Mouse (Mus musculus): ENCODE results near the gene Klhdc1. TPM values are rescaled to one million over a fixed set of nuclear protein-coding genes. Genes with fewer than 3 reads are reported as not detected.

Klhdc1 gene
- polyA plus RNA-seq, 1 experiment from 2014 or later: 20.2 TPM

- H3K4me2 ChIP-seq (replicated peaks; ENCODE audit: low read depth): peak overlapping the region; percentile 88
- H3K4me3 ChIP-seq (ENCODE audit: low read depth, low read length): peak overlapping the region; percentile 79
- H3K27me3 ChIP-seq (ENCODE audit: control insufficient read depth, insufficient read depth, low read length): no peaks in the 10 kb centered on the region
- no peaks in the 10 kb centered on the region for H3K9me3 ChIP-seq (ENCODE audit: control insufficient read depth, low read length)
- 0 out of 2 replicates have a peak, but pooled peaks have one; percentile 20 for ATAC-seq (ENCODE audit: low FRiP score, low TSS enrichment)
- TF ChIP-seq CTCF (IDR thresholded peaks at IDR 0.05; ENCODE audit: low read depth): no peak
- H3K9ac ChIP-seq (ENCODE audit: low read length): peak overlapping the region; percentile 87
- DNase-seq (ENCODE audit: low spot score): no peak
- peak overlapping the region; percentile 84 for H3K27ac ChIP-seq (replicated peaks)
- H3K4me1 ChIP-seq (replicated peaks; ENCODE audit: control insufficient read depth, insufficient read depth): no peaks in the 10 kb centered on the region
- no peaks in the 10 kb centered on the region for H3K36me3 ChIP-seq (ENCODE audit: control insufficient read depth, insufficient read depth, low read length)
- 0% methylated on average over 3 of the region's 3 CpGs for WGBS
These were observed 412 bp downstream of the Klhdc1 start for GRCm38 (mm10) chr12:69241405-69241770.

- DNase-seq (ENCODE audit: low spot score) (peak; percentile 75), ATAC-seq (ENCODE audit: low FRiP score, low TSS enrichment) (peak; percentile 89)
- peak overlapping the region; percentile 88 for H3K4me2 ChIP-seq (replicated peaks; ENCODE audit: low read depth)
- TF ChIP-seq EP300 (optimal IDR thresholded peaks at IDR 0.05): no peak
- no peak for TF ChIP-seq CTCF (IDR thresholded peaks at IDR 0.05; ENCODE audit: low read depth)
- WGBS: under 1% methylated on average over 51 of the region's 64 CpGs
- H3K27me3 ChIP-seq (ENCODE audit: control insufficient read depth, insufficient read depth, low read length): no peaks in the 10 kb centered on the region
- peak overlapping the region; percentile 87 for H3K9ac ChIP-seq (ENCODE audit: low read length)
- H3K4me3 ChIP-seq (ENCODE audit: low read depth, low read length): peak overlapping the region; percentile 79
- H3K27ac ChIP-seq (replicated peaks): peak overlapping the region; percentile 84
- H3K36me3 ChIP-seq (ENCODE audit: control insufficient read depth, insufficient read depth, low read length): no peaks in the 10 kb centered on the region
- no peaks in the 10 kb centered on the region for H3K9me3 ChIP-seq (ENCODE audit: control insufficient read depth, low read length)
- no peaks in the 10 kb centered on the region for H3K4me1 ChIP-seq (replicated peaks; ENCODE audit: control insufficient read depth, insufficient read depth)
These were observed 925 bp downstream of the Klhdc1 start for GRCm38 (mm10) chr12:69241771-69242431.

GRCm38 (mm10) chr12:69249766-69250165, 8.8 kb downstream of the Klhdc1 start:
- no peak overlapping the region for H3K4me2 ChIP-seq (replicated peaks; ENCODE audit: low read depth)
- no peak overlapping the region for H3K27ac ChIP-seq (replicated peaks)
- H3K27me3 ChIP-seq (ENCODE audit: control insufficient read depth, insufficient read depth, low read length): no peaks in the 10 kb centered on the region
- no peaks in the 10 kb centered on the region for H3K36me3 ChIP-seq (ENCODE audit: control insufficient read depth, insufficient read depth, low read length)
- no peaks in the 10 kb centered on the region for H3K4me1 ChIP-seq (replicated peaks; ENCODE audit: control insufficient read depth, insufficient read depth)
- no peak overlapping the region for H3K9ac ChIP-seq (ENCODE audit: low read length)
- H3K9me3 ChIP-seq (ENCODE audit: control insufficient read depth, low read length): no peaks in the 10 kb centered on the region
- 78% methylated on average over 4 of the region's 4 CpGs for WGBS
- TF ChIP-seq CTCF (IDR thresholded peaks at IDR 0.05; ENCODE audit: low read depth) (no peak), EP300 (optimal IDR thresholded peaks at IDR 0.05) (no peak)
- DNase-seq (ENCODE audit: low spot score) (no peak), ATAC-seq (ENCODE audit: low FRiP score, low TSS enrichment) (no peak)
- no peak overlapping the region for H3K4me3 ChIP-seq (ENCODE audit: low read depth, low read length)

- no peak for DNase-seq (ENCODE audit: low spot score)
- Histone ChIP-seq H3K4me1 (replicated peaks; ENCODE audit: control insufficient read depth, insufficient read depth) (no peaks in the 10 kb centered on the region), H3K9me3 (ENCODE audit: control insufficient read depth, low read length) (no peaks in the 10 kb centered on the region), H3K36me3 (ENCODE audit: control insufficient read depth, insufficient read depth, low read length) (no peaks in the 10 kb centered on the region), H3K4me3 (ENCODE audit: low read depth, low read length) (no peak overlapping the region), H3K4me2 (replicated peaks; ENCODE audit: low read depth) (no peak overlapping the region), H3K27me3 (ENCODE audit: control insufficient read depth, insufficient read depth, low read length) (no peaks in the 10 kb centered on the region), H3K27ac (replicated peaks) (no peak overlapping the region), H3K9ac (ENCODE audit: low read length) (no peak overlapping the region)
- TF ChIP-seq EP300 (optimal IDR thresholded peaks at IDR 0.05): no peak
- TF ChIP-seq CTCF (IDR thresholded peaks at IDR 0.05; ENCODE audit: low read depth): no peak
- 77% methylated on average over 8 of the region's 8 CpGs for WGBS
- no peak for ATAC-seq (ENCODE audit: low FRiP score, low TSS enrichment)
These were observed 9.8 kb downstream of the Klhdc1 start for GRCm38 (mm10) chr12:69250756-69251155.

- no peaks in the 10 kb centered on the region for H3K36me3 ChIP-seq (ENCODE audit: control insufficient read depth, insufficient read depth, low read length)
- no peak overlapping the region for H3K4me3 ChIP-seq (ENCODE audit: low read depth, low read length)
- H3K9me3 ChIP-seq (ENCODE audit: control insufficient read depth, low read length): no peaks in the 10 kb centered on the region
- DNase-seq (ENCODE audit: low spot score) (no peak), ATAC-seq (ENCODE audit: low FRiP score, low TSS enrichment) (no peak)
- no peaks in the 10 kb centered on the region for H3K27me3 ChIP-seq (ENCODE audit: control insufficient read depth, insufficient read depth, low read length)
- no peak overlapping the region for H3K27ac ChIP-seq (replicated peaks)
- no peaks in the 10 kb centered on the region for H3K4me1 ChIP-seq (replicated peaks; ENCODE audit: control insufficient read depth, insufficient read depth)
- no peak overlapping the region for H3K9ac ChIP-seq (ENCODE audit: low read length)
- WGBS: 89% methylated on average over 1 of the region's 1 CpGs
- H3K4me2 ChIP-seq (replicated peaks; ENCODE audit: low read depth): no peak overlapping the region
- TF ChIP-seq EP300 (optimal IDR thresholded peaks at IDR 0.05): no peak
- no peak for TF ChIP-seq CTCF (IDR thresholded peaks at IDR 0.05; ENCODE audit: low read depth)
These were observed 12.8 kb downstream of the Klhdc1 start for GRCm38 (mm10) chr12:69253806-69254205.

- Histone ChIP-seq H3K4me2 (replicated peaks; ENCODE audit: low read depth) (no peak overlapping the region), H3K27ac (replicated peaks) (no peak overlapping the region), H3K27me3 (ENCODE audit: control insufficient read depth, insufficient read depth, low read length) (no peaks in the 10 kb centered on the region), H3K4me3 (ENCODE audit: low read depth, low read length) (no peak overlapping the region), H3K36me3 (ENCODE audit: control insufficient read depth, insufficient read depth, low read length) (no peaks in the 10 kb centered on the region), H3K9ac (ENCODE audit: low read length) (no peak overlapping the region), H3K9me3 (ENCODE audit: control insufficient read depth, low read length) (no peaks in the 10 kb centered on the region), H3K4me1 (replicated peaks; ENCODE audit: control insufficient read depth, insufficient read depth) (no peaks in the 10 kb centered on the region)
- no peak for TF ChIP-seq EP300 (optimal IDR thresholded peaks at IDR 0.05)
- no peak for TF ChIP-seq CTCF (IDR thresholded peaks at IDR 0.05; ENCODE audit: low read depth)
- WGBS: 76% methylated on average over 11 of the region's 11 CpGs
- ATAC-seq (ENCODE audit: low FRiP score, low TSS enrichment): no peak
- no peak for DNase-seq (ENCODE audit: low spot score)
These were observed 16.9 kb downstream of the Klhdc1 start for GRCm38 (mm10) chr12:69257836-69258235.

Measured in stomach, postnatal 0 days (tissue).